37 mouse cellular contexts compared by ENCODE assay signal in the genomic region with DNA sequence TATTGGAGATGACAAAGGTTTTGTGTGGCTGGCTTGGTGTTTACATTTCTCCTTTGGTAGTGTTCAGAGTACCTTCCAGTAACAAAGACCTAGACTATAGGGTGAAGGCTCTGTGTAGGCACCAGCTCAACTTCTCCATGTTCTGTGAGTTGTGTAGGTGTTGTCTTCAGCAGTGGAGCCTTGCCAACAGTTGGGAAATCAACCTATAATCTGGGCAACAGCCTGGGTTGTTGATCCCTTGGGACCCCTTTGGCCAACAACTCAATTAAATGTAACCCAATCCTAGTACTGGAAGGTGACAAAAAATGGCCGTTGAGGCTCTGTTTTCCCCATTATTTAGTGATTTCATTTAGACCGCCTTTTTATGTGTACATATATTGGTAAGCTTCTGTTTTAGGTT. TPM values are rescaled to one million over a fixed set of nuclear protein-coding genes. Genes with fewer than 3 reads are reported as not detected.
DNase-seq lines count a peak whose midpoint lies in the region; ATAC-seq lines count a peak whose summit lies in the region.
"Had no signal": no experiment of that assay in that cellular context is flagged by ENCODE, and none has a peak within 500 bp of the region (broad histone marks: within the 10 kb centered on the region; RNA-seq: fewer than 3 reads in every experiment).

No protein-coding gene starts in this region.

- H3K36me3 ChIP-seq in forebrain, embryonic 12.5 days (replicated peaks) = peaks cover 21% of the 10 kb centered on the region
- H3K36me3 ChIP-seq in forebrain, embryonic 16.5 days (ENCODE audit: control insufficient read depth, insufficient read depth) = peaks cover 8% of the 10 kb centered on the region
- H3K36me3 ChIP-seq in liver, embryonic 16.5 days (ENCODE audit: control insufficient read depth, insufficient read depth) = peaks cover 41% of the 10 kb centered on the region

- H3K4me3 ChIP-seq in forebrain, embryonic 12.5 days (replicated peaks) = no peak overlapping the region
- H3K4me3 ChIP-seq in forebrain, embryonic 16.5 days (replicated peaks; ENCODE audit: low read length) = no peak overlapping the region
- H3K4me3 ChIP-seq in liver, embryonic 16.5 days (ENCODE audit: low read depth, low read length) = no peak overlapping the region
- H3K4me3 ChIP-seq: embryonic facial prominence, embryonic 12.5 days; forebrain, embryonic 10.5 days; heart, embryonic 10.5 days; heart, embryonic 15.5 days; hindbrain, embryonic 13.5 days; stomach, embryonic 15.5 days had no signal

- intact Hi-C loops in heart, postnatal 36 days (cut with DNase I) = no loop called here
- intact Hi-C loops in heart, postnatal 25 days (cut with DNase I) = no loop called here

- H3K9me3 ChIP-seq in forebrain, embryonic 12.5 days = no peaks in the 10 kb centered on the region
- H3K9me3 ChIP-seq in forebrain, embryonic 16.5 days (ENCODE audit: control insufficient read depth, low read length) = no peaks in the 10 kb centered on the region
- H3K9me3 ChIP-seq in liver, embryonic 16.5 days (replicated peaks; ENCODE audit: control insufficient read depth, low read length) = no peaks in the 10 kb centered on the region
- H3K9me3 ChIP-seq: embryonic facial prominence, embryonic 12.5 days; forebrain, embryonic 10.5 days; heart, embryonic 10.5 days; heart, embryonic 15.5 days; hindbrain, embryonic 13.5 days; stomach, embryonic 15.5 days had no signal

- H3K4me2 ChIP-seq in forebrain, embryonic 12.5 days = no peak overlapping the region
- no peak overlapping the region for H3K4me2 ChIP-seq in forebrain, embryonic 16.5 days (ENCODE audit: low read length)
- no peak overlapping the region for H3K4me2 ChIP-seq in liver, embryonic 16.5 days (ENCODE audit: low read depth, low read length)
- H3K4me2 ChIP-seq: embryonic facial prominence, embryonic 12.5 days; heart, embryonic 15.5 days; hindbrain, embryonic 13.5 days; stomach, embryonic 15.5 days had no signal

- H3K27me3 ChIP-seq in forebrain, embryonic 12.5 days = no peaks in the 10 kb centered on the region
- H3K27me3 ChIP-seq in forebrain, embryonic 16.5 days (replicated peaks; ENCODE audit: control insufficient read depth, insufficient read depth, low read length) = no peaks in the 10 kb centered on the region
- H3K27me3 ChIP-seq in liver, embryonic 16.5 days (ENCODE audit: control insufficient read depth, insufficient read depth, low read depth, low read length) = no peaks in the 10 kb centered on the region
- H3K27me3 ChIP-seq: embryonic facial prominence, embryonic 12.5 days; heart, embryonic 15.5 days; hindbrain, embryonic 13.5 days; stomach, embryonic 15.5 days had no signal

- ATAC-seq in forebrain, embryonic 12.5 days (ENCODE audit: low FRiP score) = 0 out of 2 replicates have a peak, but pooled peaks have one; percentile 18
- no peak for ATAC-seq in forebrain, embryonic 16.5 days
- ATAC-seq in liver, embryonic 16.5 days (ENCODE audit: low read depth) = peak; percentile 4; the same call in 1 of the 2 replicates
- ATAC-seq: activated CD4-positive, CD25-positive, alpha-beta regulatory T cell, adult 4 months; intestine, embryonic 16.5 days; lung, postnatal 0 days had no signal

- H3K9ac ChIP-seq in forebrain, embryonic 12.5 days = no peak overlapping the region
- no peak overlapping the region for H3K9ac ChIP-seq in forebrain, embryonic 16.5 days (replicated peaks; ENCODE audit: low read depth, low read length)
- no peak overlapping the region for H3K9ac ChIP-seq in liver, embryonic 16.5 days (ENCODE audit: low read depth, low read length)
- H3K9ac ChIP-seq: embryonic facial prominence, embryonic 12.5 days; forebrain, postnatal 0 days; heart, embryonic 15.5 days; hindbrain, embryonic 13.5 days; stomach, embryonic 15.5 days had no signal

- DNase-seq in 3T3-L1 (ENCODE audit: low read depth, low spot score) (peak; percentile 18), adipocyte (ENCODE audit: low spot score) (peak; percentile 73)
- no peak for DNase-seq in heart, postnatal 36 days
- no peak for DNase-seq in heart, postnatal 25 days (ENCODE audit: low spot score)
- DNase-seq: B cell, adult 2 months; cerebellum, adult 11 months; cerebellum, adult 9-11 months; embryo, embryonic 11 days; forebrain, postnatal 0 days; gastrocnemius, postnatal 14 days; heart, postnatal 4 days; kidney, adult 8-10 months; lung, adult 18-20 months; lung, postnatal 4 days; midbrain, embryonic 14.5 days; retina, postnatal 1 day; right cerebral cortex, postnatal 14 days had no signal

- no peak overlapping the region for H3K27ac ChIP-seq in forebrain, embryonic 12.5 days
- H3K27ac ChIP-seq in forebrain, embryonic 16.5 days (ENCODE audit: low read length) = no peak overlapping the region
- no peak overlapping the region for H3K27ac ChIP-seq in liver, embryonic 16.5 days (ENCODE audit: low read length)
- H3K27ac ChIP-seq: embryonic facial prominence, embryonic 12.5 days; forebrain, embryonic 10.5 days; heart, embryonic 10.5 days; heart, embryonic 15.5 days; hindbrain, embryonic 13.5 days; kidney, postnatal 0 days; stomach, embryonic 15.5 days had no signal

- WGBS in forebrain, embryonic 12.5 days = 95% methylated on average over 2 of the region's 2 CpGs
- 96% methylated on average over 2 of the region's 2 CpGs for WGBS in forebrain, embryonic 16.5 days
- 84% methylated on average over 2 of the region's 2 CpGs for WGBS in liver, embryonic 16.5 days (ENCODE audit: insufficient replicate concordance)

- 0 out of 2 replicates have a peak, but pooled peaks cover 2% of the 10 kb centered on the region for H3K4me1 ChIP-seq in forebrain, embryonic 12.5 days
- H3K4me1 ChIP-seq in forebrain, embryonic 16.5 days (replicated peaks; ENCODE audit: control insufficient read depth, insufficient read depth, low read length) = no peaks in the 10 kb centered on the region
- no peaks in the 10 kb centered on the region; the same call in none of the 2 replicates for H3K4me1 ChIP-seq in liver, embryonic 16.5 days (ENCODE audit: control insufficient read depth, low read depth, low read length)
- H3K4me1 ChIP-seq: embryonic facial prominence, embryonic 12.5 days; forebrain, embryonic 10.5 days; heart, embryonic 10.5 days; heart, embryonic 15.5 days; stomach, embryonic 15.5 days had no signal

RNA-seq across cellular contexts. Expression of gene Ccdc83, which starts 55.5 kb away (rescaled TPM):
- not detected in 2 replicates for polyA plus RNA-seq in forebrain, embryonic 12.5 days (2016; fragmentation: Nextera tagmentation; extraction: Ambion mirVana)
- not detected in 2 replicates for polyA plus RNA-seq in forebrain, embryonic 16.5 days (2015; fragmentation: Nextera tagmentation; extraction: Ambion mirVana)
- polyA plus RNA-seq in liver, embryonic 16.5 days (2015; fragmentation: Nextera tagmentation; extraction: Ambion mirVana) = not detected in 2 replicates
- under 1 TPM; 0.24 to 0.28 TPM for total RNA-seq in heart, postnatal 36 days (2021)
- under 1 TPM in 1 of 2 experiments, not detected in 1; 0.29 TPM for total RNA-seq in heart, postnatal 25 days (2021)
- total RNA-seq: forebrain, postnatal 0 days; granulocyte monocyte progenitor cell, adult 5-6 weeks; heart, postnatal 4 days; left cerebral cortex, postnatal 10 days; megakaryocyte-erythroid progenitor cell, adult 5-6 weeks; monocyte, adult 5-6 weeks had no signal
- polyA plus RNA-seq: embryonic facial prominence, embryonic 12.5 days; forebrain, embryonic 10.5 days; forebrain, postnatal 0 days; heart, embryonic 15.5 days; hindbrain, embryonic 13.5 days; intestine, embryonic 16.5 days; kidney, postnatal 0 days; large intestine, adult 2 months; limb, embryonic 11.5 days; midbrain, embryonic 14.5 days; neural tube, embryonic 14.5 days; stomach, embryonic 15.5 days had no signal

Comparison
In these comparisons a context has a peak if more than half of its experiments do, and no peak if none do; other contexts are left out.
1. DNase-seq: peak in 3T3-L1 (single experiment) and adipocyte (single experiment); none in heart, postnatal 36 days (0 of 2) and heart, postnatal 25 days (single experiment).